Mouse (Mus musculus) liver, adult 2 months (tissue): Measurements from ENCODE around the gene Adgrl3. TPM values are rescaled to one million over a fixed set of nuclear protein-coding genes. Genes with fewer than 3 reads are reported as not detected.
A peak's percentile ranks its signal among the peaks of the same experiment; 100 is the strongest.

Source experiments
- DNase-seq: peaks from one replicate; pipeline ENCODE4 v3.0.0-alpha.2; 2011; ENCODE audit warnings: low read depth, low spot score; ENCODE audit errors: extremely low read depth
- H3K27ac ChIP-seq: fragments of 200-500 bp; replicated peaks from 2 replicates; pipeline ENCODE4 v1.5.1; 2012; ENCODE audit warnings: low read depth, mild to moderate bottlenecking, control low read depth, inconsistent platforms, low read length; ENCODE audit not compliant: insufficient read depth
- H3K27me3 ChIP-seq: fragments of 200-500 bp; 2 replicates; pipeline ENCODE4 v1.6.1; 2012; ENCODE audit warnings: mild to moderate bottlenecking, moderate library complexity, low read length, inconsistent platforms; ENCODE audit not compliant: control insufficient read depth, insufficient read depth
- H3K36me3 ChIP-seq: fragments of 200-500 bp; 2 replicates; pipeline ENCODE4 v1.6.1; 2012; ENCODE audit warnings: low read length, inconsistent platforms; ENCODE audit not compliant: control insufficient read depth, insufficient read depth
- H3K4me1 ChIP-seq: fragments of 200-500 bp; 2 replicates; pipeline ENCODE4 v1.6.1; 2011; ENCODE audit warnings: low read length; ENCODE audit not compliant: control insufficient read depth, insufficient read depth
- H3K4me3 ChIP-seq: fragments of 200-500 bp; 2 replicates; pipeline ENCODE4 v1.5.1; 2011; ENCODE audit warnings: low read depth, mild to moderate bottlenecking, control low read depth, low read length, moderate library complexity; ENCODE audit not compliant: insufficient read depth
- H3K79me2 ChIP-seq: fragments of 200-500 bp; 2 replicates; pipeline ENCODE4 v1.6.1; 2012; ENCODE audit warnings: inconsistent platforms, mild to moderate bottlenecking, low read length, moderate library complexity; ENCODE audit not compliant: control insufficient read depth, insufficient read depth
- H3K9ac ChIP-seq: fragments of 200-500 bp; 2 replicates; pipeline ENCODE4 v1.6.1; 2012; ENCODE audit warnings: low read depth, mild to moderate bottlenecking, control low read depth, inconsistent platforms, low read length
- CTCF ChIP-seq: fragments of 200-500 bp; IDR thresholded peaks from 2 replicates; pipeline ENCODE4 v1.5.1; 2011; ENCODE audit warnings: low read depth, low read length, control low read depth
- POLR2A ChIP-seq: fragments of 200-500 bp; IDR thresholded peaks from 2 replicates; pipeline ENCODE4 v1.6.1; 2011; ENCODE audit warnings: low read length, control low read depth; ENCODE audit not compliant: insufficient read depth; ENCODE audit errors: extremely low read depth
- WGBS: fragments of 180-500 bp; shearing (Covaris S2); methylation state at CpG from one replicate; pipeline ENCODE4 v1.1.7; 2018; 5-methylcytosine and 5-hydroxymethylcytosine counted together
- polyA plus RNA-seq: library from polyadenylated mRNA; depleted of rRNA; stranded (reverse); fragments of >200 nt; gene quantifications from 2 replicates; pipeline ENCODE4 v1.2.3, GENCODE M21; 2012
- total RNA-seq: library from RNA; depleted of rRNA; stranded (reverse); fragments of >200 nt; gene quantifications from 2 replicates; pipeline ENCODE4 v1.2.3, GENCODE M21; 2014

The Adgrl3 gene
- total and polyA plus RNA-seq, 2 experiments = 0.33 to 1.0 TPM

- no peak for DNase-seq
- no peaks in the 10 kb centered on the region for H3K27me3 ChIP-seq
- WGBS = 81% methylated on average over 12 of the region's 12 CpGs
- H3K79me2 ChIP-seq = no peaks in the 10 kb centered on the region
- H3K36me3 ChIP-seq = no peaks in the 10 kb centered on the region
- no peak overlapping the region for H3K27ac ChIP-seq
- no peaks in the 10 kb centered on the region for H3K4me1 ChIP-seq
- TF ChIP-seq POLR2A = no peak
- no peak overlapping the region for H3K4me3 ChIP-seq
- H3K9ac ChIP-seq = no peak overlapping the region
Measured at GRCm38 (mm10) chr5:81155791-81156190, 135.9 kb downstream of the Adgrl3 start.

GRCm38 (mm10) chr5:81156281-81156680, 136.3 kb downstream of the Adgrl3 start:
- no peaks in the 10 kb centered on the region for H3K36me3 ChIP-seq
- no peaks in the 10 kb centered on the region for H3K27me3 ChIP-seq
- WGBS = 35% methylated on average over 2 of the region's 2 CpGs

GRCm38 (mm10) chr5:81156796-81157195, 136.9 kb downstream of the Adgrl3 start:
- WGBS = 73% methylated on average over 5 of the region's 5 CpGs
- Histone ChIP-seq H3K36me3 (no peaks in the 10 kb centered on the region), H3K9ac (no peak overlapping the region)

More at GRCm38 (mm10) chr5:81156281-81156680, 136.3 kb downstream of the Adgrl3 start:
- Histone ChIP-seq H3K27ac (no peak overlapping the region), H3K4me3 (no peak overlapping the region), H3K79me2 (no peaks in the 10 kb centered on the region), H3K4me1 (no peaks in the 10 kb centered on the region), H3K9ac (no peak overlapping the region)
- TF ChIP-seq CTCF (no peak), POLR2A (no peak)
- DNase-seq = no peak

GRCm38 (mm10) chr5:81159013-81159412, 139.1 kb downstream of the Adgrl3 start:
- H3K9ac ChIP-seq = no peak overlapping the region
- no peaks in the 10 kb centered on the region for H3K4me1 ChIP-seq
- TF ChIP-seq CTCF = no peak
- TF ChIP-seq POLR2A = no peak
- no peaks in the 10 kb centered on the region for H3K36me3 ChIP-seq
- H3K27me3 ChIP-seq = no peaks in the 10 kb centered on the region
- WGBS = 90% methylated on average over 12 of the region's 12 CpGs
- DNase-seq = no peak
- H3K27ac ChIP-seq = no peak overlapping the region
- no peaks in the 10 kb centered on the region for H3K79me2 ChIP-seq
- no peak overlapping the region for H3K4me3 ChIP-seq

More at GRCm38 (mm10) chr5:81156796-81157195, 136.9 kb downstream of the Adgrl3 start:
- TF ChIP-seq CTCF (no peak), POLR2A (no peak)
- Histone ChIP-seq H3K27ac (no peak overlapping the region), H3K4me3 (no peak overlapping the region), H3K27me3 (no peaks in the 10 kb centered on the region), H3K79me2 (no peaks in the 10 kb centered on the region), H3K4me1 (no peaks in the 10 kb centered on the region)
- no peak for DNase-seq

- no peaks in the 10 kb centered on the region for H3K27me3 ChIP-seq
- 85% methylated on average over 6 of the region's 6 CpGs for WGBS
- no peaks in the 10 kb centered on the region for H3K4me1 ChIP-seq
- H3K4me3 ChIP-seq = no peak overlapping the region
- TF ChIP-seq POLR2A (no peak), CTCF (no peak)
- H3K79me2 ChIP-seq = no peaks in the 10 kb centered on the region
- no peaks in the 10 kb centered on the region for H3K36me3 ChIP-seq
- no peak overlapping the region for H3K9ac ChIP-seq
- DNase-seq = no peak
- H3K27ac ChIP-seq = no peak overlapping the region
Measured at GRCm38 (mm10) chr5:81160431-81160830, 140.5 kb downstream of the Adgrl3 start.

GRCm38 (mm10) chr5:81188871-81189485, 169.0 kb downstream of the Adgrl3 start:
- Histone ChIP-seq H3K4me3 (no peak overlapping the region), H3K79me2 (no peaks in the 10 kb centered on the region), H3K27me3 (no peaks in the 10 kb centered on the region), H3K36me3 (no peaks in the 10 kb centered on the region), H3K4me1 (peaks cover 2% of the 10 kb centered on the region; the same call in 1 of the 2 replicates), H3K27ac (no peak overlapping the region), H3K9ac (no peak overlapping the region)
- 29% methylated on average over 4 of the region's 4 CpGs for WGBS
- no peak for TF ChIP-seq POLR2A
- no peak for TF ChIP-seq CTCF
- DNase-seq = peak; percentile 40
